Mouse (Mus musculus) thymus, postnatal 4 days (tissue): ENCODE results near the gene Tspan10.

ENCODE experiments used
- DNase-seq: peaks from one replicate; pipeline ENCODE4 v3.0.0; 2021

Tspan10 gene

DNA sequence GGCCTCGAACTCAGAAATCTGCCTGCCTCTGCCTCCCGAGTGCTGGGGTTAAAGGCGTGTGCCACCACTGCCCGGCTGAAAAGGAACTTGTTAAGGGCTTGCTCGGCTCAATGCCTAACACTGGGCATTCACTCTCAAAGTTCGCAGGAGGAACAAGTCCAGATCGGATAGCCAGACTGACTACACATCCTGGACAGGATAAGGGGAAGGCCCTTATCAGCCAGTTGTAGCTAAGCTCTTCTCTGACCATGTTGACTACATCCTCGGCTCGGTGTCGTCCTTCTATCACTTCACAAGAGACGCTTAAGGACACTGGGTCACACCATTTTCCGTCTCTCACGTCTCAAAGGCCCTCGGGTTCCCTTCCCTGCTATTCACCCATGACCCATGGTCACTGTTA lies 14.9 kb downstream of the Tspan10 start:
- no peak for DNase-seq

DNA sequence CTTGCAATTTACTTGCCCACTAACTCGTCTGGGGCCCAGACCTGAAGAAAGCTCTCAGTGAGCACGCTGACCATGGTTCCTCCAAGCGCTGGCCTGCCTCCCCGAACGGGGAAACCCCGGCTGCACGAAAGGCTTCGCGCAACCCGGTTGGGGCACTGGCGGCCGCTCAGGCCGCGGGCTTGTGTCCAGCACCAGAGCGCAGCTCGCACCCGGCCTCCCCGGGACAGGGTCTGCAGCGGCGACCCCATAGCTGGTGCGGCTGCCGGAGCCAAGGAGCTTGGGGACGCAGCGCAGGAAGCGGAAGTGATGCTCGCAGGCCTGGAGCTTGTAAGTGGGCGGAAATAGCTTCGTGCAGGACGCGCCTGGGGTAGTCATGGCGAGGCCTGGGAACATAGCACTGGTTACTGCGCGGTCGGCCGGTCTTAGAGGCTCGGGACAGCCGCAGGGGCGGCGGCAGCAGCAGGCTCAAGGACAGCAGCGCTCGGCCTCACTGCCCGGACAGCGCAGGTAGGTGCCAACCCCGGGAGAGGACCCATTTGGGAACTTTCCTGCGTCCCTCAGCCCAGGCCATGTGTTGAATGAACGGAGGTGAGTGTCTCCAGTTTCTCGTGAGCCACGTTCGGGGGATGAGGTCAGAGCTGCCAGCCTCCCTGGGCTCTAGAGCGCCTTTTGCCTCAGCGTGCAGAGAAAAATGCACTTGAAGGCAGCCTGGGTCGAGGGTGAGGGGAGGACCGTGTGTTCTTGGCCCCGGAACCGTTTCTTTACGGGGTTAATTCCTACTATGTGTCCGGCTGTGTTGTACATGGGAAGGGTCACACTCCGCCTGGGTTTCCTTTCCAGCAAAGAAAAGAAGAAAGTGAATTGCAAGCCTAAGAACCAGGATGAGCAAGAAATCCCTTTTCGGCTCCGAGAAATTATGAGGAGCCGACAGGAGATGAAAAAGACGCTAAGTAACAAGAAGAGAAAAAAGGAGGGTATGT lies 15.6 kb downstream of the Tspan10 start, which contains the start of the genes Oxld1 and Ccdc137:
Oxld1 (minus strand) TSS at position 297 of the 980 bp plus-strand sequence.
Ccdc137 (plus strand) TSS at position 344 of the 980 bp plus-strand sequence.
- DNase-seq = peak; percentile 83

DNA sequence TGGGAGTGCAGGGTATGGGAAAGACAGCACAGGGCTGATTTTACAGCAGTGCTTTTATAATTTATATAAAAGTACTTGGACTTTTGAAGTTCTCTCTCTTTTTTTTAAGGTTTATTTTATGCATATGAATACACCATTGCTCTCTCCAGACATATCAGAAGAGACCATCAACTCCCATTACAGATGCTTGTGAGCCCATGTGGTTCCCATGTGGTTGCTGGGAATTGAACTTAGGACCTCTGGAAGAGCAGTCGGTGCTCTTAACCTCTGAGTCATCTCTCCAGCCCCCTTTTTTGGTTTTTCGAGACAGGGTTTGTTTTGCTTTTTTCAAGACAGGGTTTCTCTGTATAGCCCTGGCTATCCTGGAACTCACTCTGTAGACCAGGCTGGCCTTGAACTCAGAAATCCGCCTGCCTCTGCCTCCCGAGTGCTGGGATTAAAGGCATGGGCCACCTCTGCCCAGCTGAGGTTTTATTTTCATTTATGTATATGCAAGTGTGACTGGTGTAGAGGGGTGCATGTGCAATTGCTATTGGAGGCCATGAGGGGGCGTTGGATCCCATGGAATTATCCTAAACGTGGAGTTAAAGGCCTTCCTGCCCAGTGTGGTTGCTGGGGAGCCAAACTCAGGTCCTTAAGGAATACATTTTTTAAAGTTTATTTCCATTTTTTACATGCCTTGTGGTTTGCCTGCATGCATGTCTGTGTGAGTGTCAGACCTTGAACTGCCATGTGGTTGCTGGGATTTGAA lies 16.6 kb downstream of the Tspan10 start:
- no peak for DNase-seq

DNA sequence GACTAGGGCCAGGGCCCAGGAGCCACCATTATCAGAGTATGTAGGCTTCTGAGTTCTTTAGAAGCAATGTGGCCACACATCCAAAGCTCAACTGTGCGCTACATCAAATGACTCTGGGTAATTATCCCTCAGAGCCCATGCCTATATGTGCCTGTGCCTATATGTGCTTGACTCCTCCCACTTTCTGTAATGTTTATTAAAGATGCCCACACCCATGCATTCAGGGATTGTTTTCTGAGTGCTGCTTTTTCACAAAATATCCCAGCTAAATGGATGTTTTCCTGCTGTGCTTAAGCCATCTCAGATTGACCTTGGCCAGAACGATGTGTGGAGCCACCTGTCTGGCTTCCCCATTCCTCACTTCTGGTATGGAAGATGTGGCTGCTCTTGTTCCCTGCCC lies 21.1 kb downstream of the Tspan10 start:
- no peak for DNase-seq

DNA sequence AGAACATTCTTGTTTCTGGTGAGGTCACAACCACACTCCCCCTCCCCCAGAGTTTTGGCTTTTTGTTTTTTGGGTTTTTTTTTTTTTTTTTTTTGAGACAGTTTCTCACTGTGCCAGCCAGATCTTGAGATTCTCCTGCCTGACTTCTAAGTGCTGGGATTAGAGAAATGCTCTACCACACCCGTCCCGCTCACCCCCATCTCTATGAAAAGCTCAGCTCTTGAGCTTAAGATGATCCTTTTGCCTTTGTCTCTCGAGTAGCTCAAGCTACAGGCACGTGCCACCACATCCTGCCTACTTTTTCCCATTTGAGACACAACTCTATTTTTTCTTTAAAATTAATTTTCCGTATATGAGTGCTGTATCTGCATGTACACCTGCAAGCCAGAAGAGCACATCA lies 21.9 kb downstream of the Tspan10 start:
- DNase-seq = no peak

DNA sequence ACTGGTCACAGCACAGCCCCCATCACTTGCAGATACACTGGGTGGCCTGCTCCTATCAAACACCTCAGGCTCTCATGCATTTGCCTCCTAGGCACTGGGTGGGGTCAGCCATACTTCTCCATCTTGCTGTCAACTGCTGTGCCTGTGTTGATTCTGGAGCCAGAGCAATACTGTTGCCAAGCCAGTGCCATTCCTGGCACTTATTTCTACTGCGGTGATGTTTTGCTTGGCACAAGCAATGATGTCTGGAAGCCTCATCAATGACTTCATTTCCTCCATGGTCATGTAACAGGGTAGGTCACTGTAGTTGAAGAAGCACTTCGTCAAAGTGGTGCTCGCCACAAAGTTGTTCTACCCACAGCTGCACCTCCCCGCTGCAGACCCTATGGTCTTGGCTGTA lies 23.1 kb downstream of the Tspan10 start:
- DNase-seq = no peak

DNA sequence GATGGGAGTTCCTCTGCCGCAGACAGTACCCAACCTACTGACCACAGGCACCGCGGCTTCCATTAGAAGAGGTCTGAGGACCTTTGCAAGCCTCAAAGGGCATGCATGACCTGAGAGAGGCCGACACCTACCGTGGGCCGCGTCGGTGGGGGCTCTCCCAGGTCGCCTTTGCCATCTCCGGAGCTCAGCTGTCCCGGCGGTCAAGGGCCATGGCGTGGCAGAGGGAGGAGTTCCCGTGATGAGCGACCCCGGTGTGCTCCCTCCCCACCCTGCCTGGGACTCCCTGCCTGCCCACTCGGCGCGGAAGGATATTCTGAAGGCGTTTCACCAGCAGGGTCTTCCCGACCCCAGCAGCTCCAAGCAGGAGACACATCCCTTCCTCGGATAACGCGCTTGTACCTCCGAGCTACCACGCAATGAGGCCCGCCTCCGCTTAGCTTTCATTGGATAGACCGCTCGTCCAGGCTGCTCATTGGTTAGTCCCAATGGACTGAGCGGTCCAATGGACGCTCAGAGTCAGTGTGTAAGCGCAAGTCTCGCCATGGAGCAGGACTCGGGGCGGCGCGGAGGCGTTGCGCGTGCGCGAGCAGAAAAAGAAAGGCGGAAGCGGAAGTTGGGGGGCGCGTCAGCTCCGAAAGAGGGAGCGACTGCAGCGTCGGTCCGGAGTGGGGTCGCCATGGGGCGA lies 24.7 kb downstream of the Tspan10 start, which contains the start of gene Arl16:
Arl16 (minus strand) TSS at position 557 of the 685 bp plus-strand sequence.
- DNase-seq = peak; percentile 96

DNA sequence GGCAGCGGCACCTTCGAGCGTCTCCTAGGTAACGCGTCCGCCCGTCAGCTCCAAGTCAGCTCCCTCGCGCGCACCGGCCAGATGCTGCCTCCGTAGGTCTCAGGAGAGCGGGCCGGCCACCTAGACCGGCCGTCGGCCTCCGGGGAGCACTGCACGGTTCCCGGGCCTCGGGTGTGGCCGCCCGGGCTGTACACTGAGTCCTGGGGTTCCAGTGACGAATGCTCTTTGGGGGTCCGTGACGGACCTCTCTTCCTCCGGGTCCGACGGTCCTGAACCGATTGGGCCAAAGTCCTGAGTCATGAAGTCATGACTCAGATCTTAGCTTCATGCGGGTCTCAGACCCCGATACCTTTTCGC lies 25.3 kb downstream of the Tspan10 start:
- no peak for DNase-seq

DNA sequence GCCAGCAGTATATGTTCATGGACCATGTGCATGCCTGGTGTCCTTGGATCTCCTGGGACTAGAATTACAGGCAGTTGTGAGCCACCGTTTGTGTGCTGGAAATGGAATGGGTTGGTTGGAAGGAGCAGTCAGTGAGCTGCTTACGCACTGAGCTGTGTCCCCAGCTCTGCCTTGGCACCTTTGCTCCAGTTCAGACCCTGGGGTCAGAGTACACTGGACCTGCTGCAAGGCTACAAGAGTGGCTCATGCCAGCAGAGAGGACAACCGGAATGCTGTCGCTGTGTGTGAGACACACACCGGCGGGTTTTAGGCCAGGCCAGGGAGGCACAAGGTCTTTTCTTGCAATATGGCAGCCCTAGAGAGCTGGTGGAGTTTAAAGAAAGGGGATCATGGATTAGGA lies 29.6 kb downstream of the Tspan10 start:
- no peak for DNase-seq

DNA sequence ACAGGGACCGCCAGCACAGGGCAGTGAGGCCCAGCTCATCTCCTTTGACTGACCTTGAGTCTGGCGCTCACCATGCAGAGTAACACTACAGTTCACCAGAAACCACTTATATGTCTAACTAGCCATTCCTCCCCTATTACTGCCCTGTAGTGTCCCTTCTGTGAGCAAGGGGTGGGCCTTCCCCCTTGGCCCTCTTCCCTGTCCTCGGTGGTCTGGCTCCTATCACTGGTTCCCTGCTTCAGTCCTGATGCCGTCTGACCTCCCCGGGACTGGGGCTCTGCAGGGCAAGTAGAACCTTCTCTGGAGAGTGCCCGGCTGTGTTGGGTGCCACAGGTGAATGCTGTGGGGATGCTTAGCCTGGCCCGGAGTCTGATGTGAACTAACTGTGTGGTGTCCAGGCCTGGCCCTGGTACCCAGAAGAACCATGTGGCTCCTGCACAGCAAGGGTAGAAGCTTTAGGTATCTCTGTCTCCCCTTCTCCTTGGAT lies 41.0 kb downstream of the Tspan10 start:
- no peak for DNase-seq

DNA sequence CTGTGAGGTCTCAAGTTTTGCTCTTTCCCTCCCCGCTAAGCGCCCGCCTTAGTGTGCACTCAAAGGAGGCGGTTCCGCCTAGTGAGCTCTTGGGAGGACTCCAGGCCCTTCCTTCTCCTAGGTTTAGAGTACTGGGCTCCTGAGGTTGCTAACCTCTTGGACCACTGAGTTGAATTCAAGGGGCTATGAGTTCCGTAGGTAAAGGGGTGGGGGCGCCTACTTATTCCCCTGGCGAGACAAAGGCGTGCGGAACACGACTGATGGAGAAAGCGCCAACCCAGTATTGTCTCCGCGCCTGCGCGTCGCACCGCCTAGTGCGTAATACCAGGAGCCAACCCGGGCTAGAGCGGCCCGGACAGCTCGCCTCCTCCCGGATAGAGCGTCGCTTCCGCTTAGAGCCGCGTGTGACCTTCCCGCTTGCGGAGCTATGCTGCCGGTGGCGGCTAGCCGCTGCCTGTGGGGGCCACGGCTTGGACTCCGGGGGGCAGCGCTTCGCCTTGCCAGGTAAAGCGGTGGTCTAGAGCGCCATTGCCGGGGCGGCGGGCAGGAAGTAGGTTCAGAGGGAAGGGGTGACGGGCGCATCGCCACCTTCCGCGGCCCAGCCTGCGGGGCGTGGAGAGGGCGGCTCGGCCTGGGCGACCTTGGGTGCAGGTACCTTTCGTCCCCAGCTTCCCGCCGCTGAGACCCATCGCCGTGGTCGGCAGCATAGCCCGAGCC lies 42.0 kb downstream of the Tspan10 start, which contains the start of gene Mrpl12:
Mrpl12 (plus strand) TSS at position 349 of the 717 bp plus-strand sequence.
- peak; percentile 89 for DNase-seq

DNA sequence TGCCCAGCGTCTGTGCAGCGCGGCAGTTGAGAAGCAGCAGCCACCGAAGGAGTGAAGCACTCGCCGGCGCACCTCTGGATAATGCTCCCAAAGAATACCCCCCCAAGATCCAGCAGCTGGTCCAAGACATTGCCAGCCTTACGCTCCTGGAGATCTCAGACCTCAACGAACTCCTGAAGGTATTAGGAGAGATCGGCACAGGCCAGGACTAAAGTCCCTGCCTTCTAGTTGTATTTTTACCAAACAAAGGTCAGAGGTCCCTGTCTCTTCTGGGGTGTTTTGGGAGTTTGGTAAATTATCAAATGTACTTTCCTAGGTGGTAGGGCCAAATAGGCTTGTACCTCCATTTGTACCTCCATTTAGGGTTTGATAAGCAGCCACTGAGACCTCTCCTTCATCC lies 42.8 kb downstream of the Tspan10 start:
- DNase-seq = no peak

DNA sequence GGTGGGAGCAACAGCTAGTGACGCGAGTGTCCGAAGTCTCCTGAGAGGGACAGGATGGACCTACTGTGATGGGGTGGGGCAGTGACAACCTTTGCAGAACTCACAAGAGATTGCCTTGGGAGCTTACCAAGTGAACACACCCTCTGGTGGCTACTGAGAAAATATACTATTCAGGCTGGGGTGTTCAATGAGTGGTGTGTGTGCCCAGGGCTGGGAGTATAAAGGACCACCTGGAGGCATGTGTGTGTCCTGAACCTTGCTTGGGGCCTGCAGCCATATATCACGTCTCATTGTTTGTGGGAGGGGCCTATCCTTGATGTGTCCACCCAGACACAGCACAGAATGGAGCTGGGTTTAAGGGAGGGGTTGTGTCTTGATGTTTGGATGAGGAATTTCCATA lies 46.1 kb downstream of the Tspan10 start:
- DNase-seq = no peak

DNA sequence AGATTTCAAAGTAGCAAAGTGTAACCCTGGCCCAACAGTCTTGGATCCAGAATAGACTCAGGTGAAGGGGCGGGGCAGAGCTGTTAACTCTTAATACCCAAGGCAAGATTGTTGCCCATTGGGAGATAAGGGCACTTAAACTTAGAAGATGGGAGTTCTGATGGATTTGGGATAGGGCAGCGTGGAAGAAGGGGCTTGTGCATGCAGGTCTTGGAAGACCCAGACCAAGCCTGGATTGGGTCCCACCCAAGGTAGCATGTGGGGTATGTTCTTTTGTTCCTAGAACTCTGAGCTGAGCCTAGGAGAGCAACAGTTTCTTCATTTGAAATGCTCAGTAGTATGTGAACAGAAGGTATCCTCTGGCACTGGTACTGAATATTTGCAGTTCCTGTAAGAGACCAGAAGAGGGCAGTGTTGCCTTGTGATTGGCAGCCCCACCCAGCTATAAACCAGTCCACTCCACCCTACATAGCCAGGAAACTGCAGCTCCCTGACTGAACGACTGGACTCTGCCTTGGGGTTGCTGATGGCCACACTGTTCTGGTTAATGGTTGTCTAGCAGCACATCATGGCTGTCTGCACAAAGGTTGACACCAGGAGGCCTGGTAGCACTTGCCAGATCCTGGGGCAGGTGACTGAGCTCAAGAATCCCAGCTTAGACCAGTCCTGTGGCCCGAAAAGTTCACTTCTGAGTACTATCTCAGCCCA lies 46.8 kb downstream of the Tspan10 start:
- peak; percentile 62 for DNase-seq

DNA sequence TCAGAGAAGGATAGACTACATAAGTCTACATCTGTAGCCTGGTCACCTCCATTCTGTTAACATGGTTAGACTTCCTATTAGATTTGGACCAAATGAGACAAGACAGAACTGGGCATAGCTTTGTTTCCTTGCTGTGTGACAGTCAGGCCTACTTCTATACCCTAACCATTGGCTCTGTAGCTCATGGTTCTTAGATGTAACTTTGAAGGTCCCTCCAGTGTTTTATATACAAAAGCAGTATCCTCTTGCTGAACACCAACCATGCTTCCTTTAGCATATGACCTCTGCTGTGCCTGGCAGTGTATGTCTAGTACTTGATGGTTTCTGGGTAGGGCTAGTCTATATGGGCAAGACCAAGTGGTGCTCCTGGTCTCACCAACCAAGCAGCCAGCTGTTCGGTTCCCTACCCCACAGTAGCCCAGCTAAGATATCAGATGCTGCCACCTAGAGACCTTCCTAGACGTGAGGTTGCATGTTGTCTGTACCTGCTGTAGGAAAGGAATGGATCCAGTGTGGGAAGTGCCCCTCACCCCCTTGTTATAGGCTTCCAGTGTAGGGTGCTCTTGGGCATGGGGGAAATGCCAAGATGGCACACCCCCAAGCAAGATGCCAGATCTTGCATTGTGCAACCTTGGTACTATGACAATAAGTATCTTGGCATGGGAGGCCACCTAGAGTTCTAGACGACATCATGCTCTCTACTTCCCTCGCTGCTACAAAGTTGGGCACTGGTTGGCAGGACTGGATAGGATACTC lies 48.0 kb downstream of the Tspan10 start:
- no peak for DNase-seq

DNA sequence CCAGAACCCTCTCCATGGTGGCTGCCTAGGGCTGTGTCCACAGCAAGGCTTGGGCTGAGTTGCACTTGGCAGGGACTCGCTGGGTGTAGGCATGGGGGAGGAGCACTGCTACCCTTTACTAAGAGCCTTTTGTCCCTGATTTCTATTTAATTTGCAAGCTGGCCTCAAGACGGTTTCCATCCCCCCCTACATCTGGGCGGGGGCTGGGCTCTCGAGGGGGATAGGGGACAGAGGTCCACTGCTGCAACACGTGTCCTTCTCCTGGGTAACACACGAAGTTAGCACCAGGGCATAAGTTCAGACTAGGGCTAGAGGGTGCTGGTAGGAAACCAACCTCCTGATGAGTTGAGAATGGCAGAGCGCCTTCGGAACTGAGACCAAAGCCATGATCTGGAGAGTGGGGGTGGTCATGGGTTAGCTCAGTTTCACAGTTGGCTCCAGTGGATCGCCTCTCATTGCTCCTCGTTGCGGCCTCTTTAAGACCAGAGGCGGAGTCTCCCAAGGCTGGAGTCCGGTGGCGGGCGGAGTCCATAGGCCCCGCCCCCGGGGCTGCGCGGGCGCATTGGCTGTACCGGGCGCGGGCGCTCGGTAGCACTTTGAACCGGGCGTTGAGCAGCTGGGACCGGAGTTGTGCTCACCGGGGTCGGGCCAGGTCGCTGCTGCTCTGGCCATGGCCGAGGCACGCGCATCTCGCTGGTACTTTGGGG lies 49.0 kb downstream of the Tspan10 start, which contains the start of gene Slc25a10:
Slc25a10 (plus strand) TSS at position 524 of the 707 bp plus-strand sequence.
- DNase-seq = peak; percentile 84

DNA sequence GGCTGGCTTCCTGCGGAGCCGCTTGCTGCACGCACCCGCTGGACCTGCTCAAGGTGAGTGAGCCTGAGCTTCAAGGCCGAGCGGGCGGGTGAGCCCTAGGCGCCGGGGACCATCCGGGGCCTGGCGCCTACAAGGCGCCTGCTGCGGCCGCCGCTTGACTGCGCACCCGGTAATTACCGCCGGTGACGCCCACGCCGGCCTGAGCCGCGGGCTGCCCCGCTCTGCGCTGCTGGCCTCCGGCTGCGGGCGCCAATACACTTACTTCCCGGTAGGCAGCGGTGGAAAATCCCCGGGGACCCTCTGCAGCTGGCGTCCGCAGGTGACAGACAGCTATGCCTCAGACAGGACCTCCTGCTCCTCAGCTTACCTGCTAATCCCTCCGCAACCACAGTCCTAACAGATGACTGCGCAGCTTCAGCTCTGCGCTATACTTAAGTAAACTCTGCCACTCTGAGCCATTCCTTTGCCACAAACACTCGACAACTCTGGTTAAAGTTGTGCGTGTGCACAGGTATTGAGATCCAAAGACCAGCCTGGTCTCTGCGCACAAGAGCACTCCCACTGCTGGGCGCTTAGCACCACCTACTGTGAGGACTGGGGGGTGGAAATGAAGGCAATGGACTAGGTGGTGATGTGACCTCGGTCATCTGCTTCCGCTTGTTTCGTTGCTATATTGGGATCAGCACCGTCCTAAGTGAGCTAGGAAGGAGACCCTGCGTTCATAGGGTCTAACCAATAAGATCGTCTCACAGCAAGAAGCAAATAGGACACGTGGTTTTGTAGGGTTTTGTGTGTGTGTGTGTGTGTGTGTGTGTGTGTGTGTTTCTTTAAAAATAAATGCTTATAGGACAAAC lies 49.8 kb downstream of the Tspan10 start:
- peak; percentile 52 for DNase-seq

DNA sequence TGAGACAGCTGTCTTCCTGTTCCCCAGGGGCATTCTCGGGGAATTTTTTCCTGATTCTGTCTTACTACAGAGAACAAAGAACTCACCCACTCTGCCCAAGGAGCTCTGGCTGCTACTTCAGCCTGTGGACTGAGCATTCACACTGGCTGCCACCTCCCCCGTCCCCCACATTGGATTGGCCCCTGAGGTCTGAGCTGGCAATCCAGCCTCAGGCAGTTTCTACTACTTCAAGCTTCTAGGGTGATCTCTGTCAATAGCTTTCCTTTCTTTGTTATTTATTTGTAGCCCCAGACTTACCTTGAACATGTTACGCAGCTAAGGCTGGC lies 50.4 kb downstream of the Tspan10 start:
- DNase-seq = no peak

DNA sequence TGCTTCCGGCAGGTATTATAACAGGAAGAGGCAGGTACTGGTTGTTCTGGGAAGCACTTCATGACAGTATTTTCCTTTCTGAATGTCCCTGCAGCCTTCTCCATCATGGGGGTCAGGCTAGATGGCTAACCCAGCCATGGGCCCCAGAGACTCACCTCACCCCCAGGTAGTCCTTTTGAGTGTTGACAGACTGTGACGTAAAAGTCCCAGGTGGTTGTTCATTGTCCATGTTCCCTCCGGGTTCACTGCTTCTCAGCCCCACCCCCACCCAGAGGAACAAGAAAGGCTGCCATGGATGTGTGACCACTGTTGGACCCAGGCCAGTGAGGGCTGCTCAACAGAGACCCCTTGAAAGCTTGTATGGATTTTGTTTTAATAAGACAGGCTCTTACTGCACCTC lies 50.9 kb downstream of the Tspan10 start:
- no peak for DNase-seq
